20 mouse cellular contexts compared by ENCODE assay signal in genomic region chr12:110494846-110495245, GRCm38 (mm10). TPM values are rescaled to one million over a fixed set of nuclear protein-coding genes. Genes with fewer than 3 reads are reported as not detected.
DNase-seq lines count a peak whose midpoint lies in the region; ATAC-seq lines count a peak whose summit lies in the region.
"Had no signal": no experiment of that assay in that cellular context is flagged by ENCODE, and none has a peak within 500 bp of the region (broad histone marks: within the 10 kb centered on the region; RNA-seq: fewer than 3 reads in every experiment).

No protein-coding gene starts in this region.

- H3K27me3 ChIP-seq in heart, embryonic 15.5 days: no peaks in the 10 kb centered on the region
- H3K27me3 ChIP-seq: embryonic facial prominence, embryonic 15.5 days; hindbrain, embryonic 15.5 days had no signal

- DNase-seq in heart, adult 8-10 months (ENCODE audit: low spot score): no peak
- peak; percentile 54 for DNase-seq in thymus, postnatal 0 days (ENCODE audit: low spot score)
- DNase-seq in thymus, adult 18-20 months: no peak
- peak; percentile 62 for DNase-seq in T-cell, adult 2 months (ENCODE audit: low spot score)
- peak; percentile 74 for DNase-seq in naive thymus-derived CD4-positive, alpha-beta T cell, adult 2 months (ENCODE audit: low read depth)
- no peak for DNase-seq in layer of hippocampus, adult 11-12 months (ENCODE audit: low spot score)
- DNase-seq in right cerebral cortex, postnatal 4 days: no peak
- DNase-seq: adrenal gland, postnatal 14 days; cerebellum, adult 8-10 months; cerebellum, postnatal 14 days; embryo, embryonic 11 days; gastrocnemius, adult 2 months; gastrocnemius, postnatal 25 days had no signal

- H3K9ac ChIP-seq in heart, embryonic 15.5 days: no peak overlapping the region
- H3K9ac ChIP-seq: embryonic facial prominence, embryonic 15.5 days; hindbrain, embryonic 15.5 days had no signal

- WGBS in heart, embryonic 15.5 days: 60% methylated on average over 2 of the region's 2 CpGs

- H3K27ac ChIP-seq in heart, embryonic 15.5 days: peak overlapping the region; percentile 4; the same call in 1 of the 2 replicates
- H3K27ac ChIP-seq: embryonic facial prominence, embryonic 15.5 days; forebrain, embryonic 10.5 days; gastrocnemius, adult 2 months; heart, embryonic 10.5 days; hindbrain, embryonic 15.5 days had no signal

- no peak overlapping the region for H3K4me3 ChIP-seq in heart, embryonic 15.5 days
- H3K4me3 ChIP-seq: embryonic facial prominence, embryonic 15.5 days; erythroblast, embryonic 14.5 days; forebrain, embryonic 10.5 days; gastrocnemius, adult 2 months; heart, embryonic 10.5 days; hindbrain, embryonic 15.5 days had no signal

- H3K4me1 ChIP-seq in heart, embryonic 15.5 days (replicated peaks): peaks cover 44% of the 10 kb centered on the region

- H3K9me3 ChIP-seq in heart, embryonic 15.5 days (replicated peaks): no peaks in the 10 kb centered on the region
- H3K9me3 ChIP-seq: forebrain, embryonic 10.5 days; heart, embryonic 10.5 days; hindbrain, embryonic 15.5 days had no signal

- no peak overlapping the region for H3K4me2 ChIP-seq in heart, embryonic 15.5 days
- H3K4me2 ChIP-seq: embryonic facial prominence, embryonic 15.5 days; hindbrain, embryonic 15.5 days had no signal

- ATAC-seq in heart, embryonic 15.5 days (replicated peaks; ENCODE audit: insufficient number of reproducible peaks, insufficient read depth, low FRiP score, low read depth): no peak
- ATAC-seq: forebrain, embryonic 14.5 days had no signal

- H3K36me3 ChIP-seq in heart, embryonic 15.5 days: no peaks in the 10 kb centered on the region
- H3K36me3 ChIP-seq: hindbrain, embryonic 15.5 days had no signal

RNA-seq across cellular contexts. Expression of gene Ppp2r5c, which starts 47.9 kb away (rescaled TPM):
- 117 and 124 TPM in 2 replicates for polyA plus RNA-seq in heart, embryonic 15.5 days (2015; fragmentation: Nextera tagmentation; extraction: Ambion mirVana)
- total RNA-seq in heart, adult 8-10 months (2022): 10 to 100 TPM; 88.9 to 96.8 (median 93.6) TPM
- polyA plus RNA-seq in thymus, postnatal 0 days (2015; fragmentation: Nextera tagmentation; extraction: Ambion mirVana): 309 and 319 TPM in 2 replicates

Comparison
In these comparisons a context has a peak if more than half of its experiments do, and no peak if none do; other contexts are left out.
1. DNase-seq: peak in thymus, postnatal 0 days (single experiment), T-cell, adult 2 months (single experiment) and naive thymus-derived CD4-positive, alpha-beta T cell, adult 2 months (single experiment); none in heart, adult 8-10 months (single experiment), thymus, adult 18-20 months (0 of 2), layer of hippocampus, adult 11-12 months (single experiment) and right cerebral cortex, postnatal 4 days (single experiment).